Mouse (Mus musculus) kidney, adult 2 months (tissue): ENCODE results near the gene Crot.

Source experiments
- CTCF ChIP-seq: fragments of 200-500 bp; conservative IDR thresholded peaks from 2 replicates; pipeline ENCODE4 v1.5.1; 2011; ENCODE audit warnings: low read depth, mild to moderate bottlenecking, control low read depth, low read length, moderate library complexity, mixed read lengths; ENCODE audit not compliant: insufficient read depth, insufficient read length
- POLR2A ChIP-seq: fragments of 200-500 bp; IDR thresholded peaks from one replicate; pipeline ENCODE4 v1.6.1; 2011; ENCODE audit warnings: low read depth, low read length, control low read depth

- TF ChIP-seq CTCF (no peak; the same call in 1 of the 2 replicates), POLR2A (no peak)
Measured at GRCm38 (mm10) chr5:8990526-8990925, 6.6 kb downstream of the Crot start.
